Mouse (Mus musculus) limb, embryonic 14.5 days (tissue): Measurements from ENCODE around the gene She. TPM values are rescaled to one million over a fixed set of nuclear protein-coding genes. Genes with fewer than 3 reads are reported as not detected.

Experiments used
- ATAC-seq: fragments of 200-750 bp; cut with Nextera tagmentation; 2 replicates; pipeline ENCODE4 v1.8.0; 2017; ENCODE audit warnings: low read depth, moderate number of reproducible peaks, moderate TSS enrichment; ENCODE audit not compliant: low FRiP score
- DNase-seq: peaks from one replicate; pipeline ENCODE4 v3.0.0-alpha.2; 2015; ENCODE audit warnings: low spot score
- H3K27ac ChIP-seq: fragments of 300-500 bp; sonication (generic); replicated peaks from 2 replicates; pipeline ENCODE4 v1.5.1; 2014; ENCODE audit warnings: low read depth, mild to moderate bottlenecking, low read length, moderate library complexity, mixed read lengths
- H3K27me3 ChIP-seq: fragments of 300-500 bp; sonication (generic); 2 replicates; pipeline ENCODE4 v1.6.1; 2014; ENCODE audit warnings: low read length, mixed read lengths; ENCODE audit not compliant: control insufficient read depth, insufficient read depth
- H3K36me3 ChIP-seq: fragments of 300-500 bp; sonication (generic); 2 replicates; pipeline ENCODE4 v1.6.1; 2014; ENCODE audit warnings: mild to moderate bottlenecking, low read length, moderate library complexity, mixed read lengths; ENCODE audit not compliant: control insufficient read depth, insufficient read depth
- H3K4me1 ChIP-seq: fragments of 300-500 bp; sonication (generic); 2 replicates; pipeline ENCODE4 v1.6.1; 2014; ENCODE audit warnings: antibody characterized with exemption, low read length, mixed read lengths; ENCODE audit not compliant: control insufficient read depth, insufficient read depth
- H3K4me2 ChIP-seq: fragments of 300-500 bp; sonication (generic); replicated peaks from 2 replicates; pipeline ENCODE4 v1.6.1; 2014; ENCODE audit warnings: low read depth, mild to moderate bottlenecking, low read length, moderate library complexity; ENCODE audit not compliant: severe bottlenecking
- H3K4me3 ChIP-seq: fragments of 300-500 bp; sonication (generic); replicated peaks from 2 replicates; pipeline ENCODE4 v1.5.1; 2014; ENCODE audit warnings: low read length
- H3K9ac ChIP-seq: fragments of 300-500 bp; sonication (generic); 2 replicates; pipeline ENCODE4 v1.6.1; 2014; ENCODE audit warnings: mild to moderate bottlenecking, low read depth, low read length, moderate library complexity; ENCODE audit not compliant: severe bottlenecking
- H3K9me3 ChIP-seq: fragments of 300-500 bp; sonication (generic); 2 replicates; pipeline ENCODE4 v1.6.1; 2016; ENCODE audit warnings: low read length; ENCODE audit not compliant: control insufficient read depth
- POLR2A ChIP-seq: fragments of 200-500 bp; IDR thresholded peaks from 2 replicates; pipeline ENCODE4 v1.8.0; 2012; ENCODE audit warnings: inconsistent platforms, mild to moderate bottlenecking, moderate library complexity, borderline replicate concordance; ENCODE audit not compliant: insufficient read depth, insufficient read length; ENCODE audit errors: extremely low read depth
- WGBS: fragments of 180-500 bp; shearing (Covaris S2); extraction: QIAGEN DNeasy Blood & Tissue Kit; methylation state at CpG from one replicate; pipeline ENCODE4 v1.1.7; 2014; 5-methylcytosine and 5-hydroxymethylcytosine counted together
- polyA plus RNA-seq, 2 experiments: library from polyadenylated mRNA; depleted of rRNA in 1 of 2; stranded (reverse) in 1 of 2; unstranded in 1 of 2; fragments of >200 nt; fragmentation: Nextera tagmentation in 1 of 2; extraction: Ambion mirVana in 1 of 2; gene quantifications; 2 replicates each; pipeline versions ENCODE4 v1.2.1 to v1.2.3; 2012 to 2014

She gene
- polyA plus RNA-seq, 2 experiments: 2.9 to 4.7 TPM

GRCm38 (mm10) chr3:89907846-89908245, 76.7 kb downstream of the She start:
- no peaks in the 10 kb centered on the region for H3K36me3 ChIP-seq
- H3K4me2 ChIP-seq: no peak overlapping the region
- no peak overlapping the region for H3K4me3 ChIP-seq
- 83% methylated on average over 3 of the region's 3 CpGs for WGBS
- ATAC-seq (no peak), DNase-seq (no peak)
- peaks cover 2% of the 10 kb centered on the region; the same call in 1 of the 2 replicates for H3K4me1 ChIP-seq
- H3K9ac ChIP-seq: no peak overlapping the region
- H3K27ac ChIP-seq: no peak overlapping the region
- no peaks in the 10 kb centered on the region for H3K9me3 ChIP-seq
- peaks cover 6% of the 10 kb centered on the region; the same call in 1 of the 2 replicates for H3K27me3 ChIP-seq
- TF ChIP-seq POLR2A: no peak

Other genes with a start within 250 kb of the She start
- gene Adar, start 116.3 kb upstream of the She start, polyA plus RNA-seq (2012; rRNA removed): 29.3 and 31.8 TPM in 2 replicates
- 10.8 and 14.7 TPM in 2 replicates for gene Adar, start 116.3 kb upstream of the She start, polyA plus RNA-seq (2014; fragmentation: Nextera tagmentation; extraction: Ambion mirVana)
- gene Chrnb2, start 66.7 kb upstream of the She start, polyA plus RNA-seq (2012; rRNA removed): 0.43 and 0.64 TPM in 2 replicates
- gene Chrnb2, start 66.7 kb upstream of the She start, polyA plus RNA-seq (2014; fragmentation: Nextera tagmentation; extraction: Ambion mirVana): 0.37 and 0.55 TPM in 2 replicates
- 45.8 and 47.0 TPM in 2 replicates for gene Ube2q1, start 57.8 kb upstream of the She start, polyA plus RNA-seq (2012; rRNA removed)
- 24.0 TPM in 2 replicates for gene Ube2q1, start 57.8 kb upstream of the She start, polyA plus RNA-seq (2014; fragmentation: Nextera tagmentation; extraction: Ambion mirVana)
- gene Il6ra, start 81.8 kb downstream of the She start, polyA plus RNA-seq (2012; rRNA removed): 1.1 and 1.2 TPM in 2 replicates
- 1.3 and 1.5 TPM in 2 replicates for gene Il6ra, start 81.8 kb downstream of the She start, polyA plus RNA-seq (2014; fragmentation: Nextera tagmentation; extraction: Ambion mirVana)
- gene Atp8b2, start 132.1 kb downstream of the She start, polyA plus RNA-seq (2012; rRNA removed): 88.4 and 110 TPM in 2 replicates
- gene Atp8b2, start 132.1 kb downstream of the She start, polyA plus RNA-seq (2014; fragmentation: Nextera tagmentation; extraction: Ambion mirVana): 20.5 and 24.6 TPM in 2 replicates
- 110 and 121 TPM in 2 replicates for gene Hax1, start 167.4 kb downstream of the She start, polyA plus RNA-seq (2012; rRNA removed)
- gene Hax1, start 167.4 kb downstream of the She start, polyA plus RNA-seq (2014; fragmentation: Nextera tagmentation; extraction: Ambion mirVana): 135 and 139 TPM in 2 replicates
- 62.2 and 69.4 TPM in 2 replicates for gene 4933434E20Rik, start 220.3 kb downstream of the She start, polyA plus RNA-seq (2012; rRNA removed)
- gene 4933434E20Rik, start 220.3 kb downstream of the She start, polyA plus RNA-seq (2014; fragmentation: Nextera tagmentation; extraction: Ambion mirVana): 133 and 139 TPM in 2 replicates
- 205 and 239 TPM in 2 replicates for gene Ubap2l, start 221.3 kb downstream of the She start, polyA plus RNA-seq (2012; rRNA removed)
- 214 and 235 TPM in 2 replicates for gene Ubap2l, start 221.3 kb downstream of the She start, polyA plus RNA-seq (2014; fragmentation: Nextera tagmentation; extraction: Ambion mirVana)
- gene Tpm3, start 241.3 kb downstream of the She start, polyA plus RNA-seq (2012; rRNA removed): 258 and 269 TPM in 2 replicates
- gene Tpm3, start 241.3 kb downstream of the She start, polyA plus RNA-seq (2014; fragmentation: Nextera tagmentation; extraction: Ambion mirVana): 436 and 464 TPM in 2 replicates